Mouse (Mus musculus) embryonic fibroblast, embryonic 13.5 days (primary cell): ENCODE data around the gene Fars2. TPM values are rescaled to one million over a fixed set of nuclear protein-coding genes. Genes with fewer than 3 reads are reported as not detected.
A peak's percentile ranks its signal among the peaks of the same experiment; 100 is the strongest.

ENCODE experiments used
- H3K27ac ChIP-seq: 2 replicates; pipeline ENCODE4 v1.5.1; 2012; ENCODE audit warnings: low read length, control low read depth, inconsistent platforms; ENCODE audit not compliant: insufficient read depth
- H3K4me1 ChIP-seq: 2 replicates; pipeline ENCODE4 v1.6.1; 2011; ENCODE audit warnings: low read length; ENCODE audit not compliant: control insufficient read depth, insufficient read depth
- H3K4me3 ChIP-seq: 2 replicates; pipeline ENCODE4 v1.5.1; 2011; ENCODE audit warnings: mild to moderate bottlenecking, control low read depth, low read length; ENCODE audit not compliant: insufficient read depth
- CTCF ChIP-seq: IDR thresholded peaks from 2 replicates; pipeline ENCODE4 v1.5.1; 2011; ENCODE audit warnings: mild to moderate bottlenecking, control low read depth, low read length, moderate library complexity, borderline replicate concordance; ENCODE audit not compliant: insufficient read depth
- POLR2A ChIP-seq: IDR thresholded peaks from 2 replicates; pipeline ENCODE4 v1.6.1; 2011; ENCODE audit warnings: low read depth, mild to moderate bottlenecking, control low read depth, low read length, moderate library complexity
- polyA plus RNA-seq: library from polyadenylated mRNA; stranded (reverse); fragments of >200 nt; gene quantifications from 2 replicates; pipeline ENCODE4 v1.2.4, GENCODE M21; 2011; ENCODE audit warnings: low read depth; ENCODE audit not compliant: missing spikeins, insufficient read length

Gene Fars2
- polyA plus RNA-seq, 1 experiment: 16.0 TPM

DNA sequence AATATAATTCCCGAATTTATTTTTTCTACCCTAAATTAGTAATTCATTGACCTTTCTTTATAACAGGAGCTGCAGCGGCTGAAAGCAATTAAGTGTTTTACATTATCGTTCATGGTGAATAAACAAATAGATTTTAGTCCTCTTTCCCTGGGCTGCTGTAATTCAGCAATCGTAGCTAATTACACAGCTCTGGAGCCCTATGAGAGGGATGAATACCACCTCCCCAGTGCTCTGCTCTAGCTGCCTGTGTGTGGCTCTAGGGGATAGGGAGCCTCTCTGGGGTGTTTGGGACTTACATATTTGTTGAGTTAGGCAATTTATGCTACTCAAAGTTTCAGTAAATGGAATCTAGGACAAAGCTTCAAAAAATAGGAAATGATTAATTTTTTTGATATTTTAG is 190.2 kb downstream of the Fars2 start:
- no peak overlapping the region for H3K27ac ChIP-seq
- H3K4me1 ChIP-seq: no peaks in the 10 kb centered on the region; the same call in 1 of the 2 replicates
- TF ChIP-seq POLR2A (no peak), CTCF (no peak)
- H3K4me3 ChIP-seq: no peak overlapping the region

DNA sequence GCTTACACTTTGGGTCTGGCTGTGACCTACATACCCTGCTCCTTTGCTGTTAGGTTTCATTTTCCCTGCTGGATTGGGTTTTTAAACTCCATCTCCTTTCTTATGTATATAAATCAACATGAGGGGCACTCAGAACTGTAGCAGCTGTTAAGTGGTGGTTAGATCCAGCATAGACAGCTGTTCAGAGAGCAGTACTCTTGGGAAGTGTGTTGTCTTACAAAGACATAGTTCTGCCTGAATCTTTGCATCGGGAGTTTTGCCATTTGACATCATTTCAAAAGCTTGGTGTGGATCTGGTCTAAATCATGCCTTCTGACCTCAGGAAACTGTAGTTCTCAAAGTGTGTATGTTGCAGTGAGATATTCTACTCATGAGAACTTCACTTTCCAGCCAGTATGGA is 191.9 kb downstream of the Fars2 start:
- Histone ChIP-seq H3K4me3 (no peak overlapping the region), H3K4me1 (no peaks in the 10 kb centered on the region; the same call in 1 of the 2 replicates), H3K27ac (peak overlapping the region; percentile 58)
- no peak for TF ChIP-seq CTCF
- TF ChIP-seq POLR2A: no peak

DNA sequence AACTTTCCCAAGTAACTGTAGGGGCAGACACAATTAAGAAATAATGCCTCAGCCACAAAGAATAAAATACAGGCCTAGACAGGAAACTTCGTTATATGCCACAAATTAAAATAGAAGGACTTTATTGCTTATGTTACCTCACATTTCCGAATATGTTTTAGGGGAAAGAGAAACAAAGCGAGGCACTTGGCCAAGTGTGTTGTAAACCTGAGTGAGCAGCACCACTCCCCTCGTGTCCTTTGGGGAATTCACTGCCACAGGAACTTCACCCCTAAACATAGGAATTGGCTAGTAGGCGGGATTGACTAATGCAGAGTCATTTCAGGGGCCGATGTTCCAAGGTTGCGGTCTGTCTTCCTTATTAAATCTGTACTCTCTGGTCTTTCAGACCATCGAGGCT is 197.0 kb downstream of the Fars2 start:
- Histone ChIP-seq H3K27ac (no peak overlapping the region), H3K4me1 (peaks cover 5% of the 10 kb centered on the region), H3K4me3 (no peak overlapping the region)
- TF ChIP-seq CTCF (no peak), POLR2A (no peak)

DNA sequence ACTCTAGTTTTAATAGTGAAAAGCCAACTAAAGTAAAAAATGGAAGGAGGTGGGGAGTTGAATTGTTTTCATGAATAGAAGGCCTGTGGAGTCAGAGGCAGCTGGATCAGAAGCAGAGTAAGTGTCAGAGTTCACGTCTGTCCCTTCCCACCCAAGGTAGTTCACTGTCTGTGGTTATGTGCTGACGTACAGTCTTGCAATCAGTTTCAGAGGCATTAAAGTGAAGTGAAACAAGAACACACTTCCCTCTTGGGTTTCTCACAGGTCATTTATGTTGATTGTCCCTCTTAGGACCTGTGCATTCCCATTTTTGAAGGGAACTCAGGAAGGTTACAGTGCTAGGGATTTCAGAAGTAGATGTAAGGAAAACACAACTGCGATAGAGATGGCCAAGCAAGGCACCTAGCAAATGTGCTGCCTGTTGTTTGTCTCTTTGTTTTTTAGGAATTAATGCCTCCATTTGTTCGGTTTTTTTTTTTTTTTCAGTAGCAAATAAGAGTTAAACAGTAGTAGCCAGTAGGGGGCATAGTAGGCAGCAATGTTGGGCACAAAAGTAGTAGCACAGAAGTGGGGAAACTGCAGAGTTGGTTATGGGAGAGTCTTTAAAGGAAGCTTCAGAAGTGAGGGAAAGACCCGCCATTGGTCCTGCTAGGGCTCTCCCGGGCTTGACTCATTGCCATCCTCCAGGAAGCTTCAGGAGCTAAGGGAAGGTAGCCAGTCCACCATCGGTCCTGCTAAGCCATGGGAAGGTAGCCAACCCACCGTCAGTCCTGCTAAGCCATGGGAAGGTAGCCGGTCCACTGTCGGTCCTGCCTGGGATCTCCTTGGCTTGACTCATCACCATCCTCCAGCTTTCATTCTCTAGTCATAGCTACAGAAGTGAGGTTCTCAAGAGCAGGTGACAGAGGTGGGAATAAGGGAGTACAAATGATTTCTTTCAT is 197.9 kb downstream of the Fars2 start:
- no peak for TF ChIP-seq POLR2A
- no peak for TF ChIP-seq CTCF
- H3K4me1 ChIP-seq: peaks cover 5% of the 10 kb centered on the region
- H3K4me3 ChIP-seq: no peak overlapping the region
- H3K27ac ChIP-seq: no peak overlapping the region

GRCm38 (mm10) chr13:36317824-36318223 is 200.6 kb downstream of the Fars2 start:
- Histone ChIP-seq H3K27ac (no peak overlapping the region), H3K4me3 (no peak overlapping the region), H3K4me1 (peaks cover 5% of the 10 kb centered on the region)
- TF ChIP-seq POLR2A (no peak), CTCF (no peak)

DNA sequence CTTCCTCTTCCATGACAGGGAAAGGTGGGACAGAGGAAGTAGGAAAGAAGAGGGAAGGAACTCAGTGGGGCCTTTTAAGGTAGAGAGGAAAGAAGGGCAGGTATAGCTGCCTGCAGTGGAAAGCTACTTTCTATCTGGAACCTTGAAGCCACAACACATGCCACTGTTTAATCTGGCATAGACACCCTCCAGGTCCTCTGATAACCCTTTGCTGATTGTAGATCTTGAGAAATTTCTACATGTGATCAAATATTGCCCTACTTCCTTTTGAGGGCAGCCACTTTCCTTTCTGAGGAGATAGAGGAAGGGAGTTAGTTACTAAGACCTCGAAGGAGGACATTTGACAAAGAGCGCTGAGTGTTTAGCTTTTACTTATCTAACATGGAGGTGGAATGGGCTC is 207.4 kb downstream of the Fars2 start:
- Histone ChIP-seq H3K4me1 (no peaks in the 10 kb centered on the region), H3K4me3 (no peak overlapping the region), H3K27ac (no peak overlapping the region)
- no peak for TF ChIP-seq CTCF
- no peak for TF ChIP-seq POLR2A

- TF ChIP-seq POLR2A (no peak), CTCF (no peak)
- H3K4me3 ChIP-seq: no peak overlapping the region
- H3K4me1 ChIP-seq: no peaks in the 10 kb centered on the region
- H3K27ac ChIP-seq: no peak overlapping the region
Measured at GRCm38 (mm10) chr13:36326539-36326938, 209.3 kb downstream of the Fars2 start.

DNA sequence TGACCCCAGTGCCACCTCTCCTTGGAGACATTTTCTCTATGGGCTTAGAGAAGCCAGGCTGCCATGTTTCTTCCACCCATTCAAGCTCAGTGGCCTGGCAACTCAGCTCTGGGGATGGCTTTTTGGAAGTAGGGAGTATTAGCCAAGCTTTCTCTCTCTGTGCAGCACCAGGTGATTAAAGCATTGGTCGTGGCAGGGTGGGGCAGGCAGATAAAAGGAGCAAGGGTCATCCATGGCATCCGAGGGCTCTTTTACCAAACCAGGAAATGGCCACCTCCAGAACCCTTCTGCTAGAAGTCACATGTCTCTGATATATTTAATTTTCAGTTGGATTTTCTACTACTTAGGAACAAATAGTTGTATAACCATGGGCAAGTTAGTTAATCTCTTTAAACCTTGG is 212.7 kb downstream of the Fars2 start:
- no peak for TF ChIP-seq CTCF
- TF ChIP-seq POLR2A: no peak
- Histone ChIP-seq H3K27ac (no peak overlapping the region), H3K4me3 (no peak overlapping the region), H3K4me1 (no peaks in the 10 kb centered on the region)

DNA sequence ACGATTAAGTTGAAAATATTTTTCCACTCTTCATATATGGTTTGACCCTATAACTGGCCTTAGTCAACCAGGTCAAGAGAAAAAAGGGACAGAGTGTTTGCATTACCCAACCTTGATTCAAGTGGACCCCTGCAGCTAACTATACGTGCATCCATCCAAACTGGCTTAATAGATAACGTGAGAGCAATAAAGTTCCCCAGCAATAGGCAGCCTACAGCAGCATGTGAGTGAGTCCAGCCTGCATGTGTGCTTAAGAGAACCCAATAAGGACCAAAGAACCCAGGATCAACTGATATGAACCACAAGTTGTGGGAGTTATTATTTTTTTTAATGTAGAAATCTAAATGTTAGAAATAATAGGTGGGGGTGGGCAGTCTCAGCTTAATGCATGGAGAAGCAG is 213.3 kb downstream of the Fars2 start:
- no peak for TF ChIP-seq POLR2A
- TF ChIP-seq CTCF: no peak
- Histone ChIP-seq H3K27ac (no peak overlapping the region), H3K4me3 (no peak overlapping the region), H3K4me1 (no peaks in the 10 kb centered on the region)

DNA sequence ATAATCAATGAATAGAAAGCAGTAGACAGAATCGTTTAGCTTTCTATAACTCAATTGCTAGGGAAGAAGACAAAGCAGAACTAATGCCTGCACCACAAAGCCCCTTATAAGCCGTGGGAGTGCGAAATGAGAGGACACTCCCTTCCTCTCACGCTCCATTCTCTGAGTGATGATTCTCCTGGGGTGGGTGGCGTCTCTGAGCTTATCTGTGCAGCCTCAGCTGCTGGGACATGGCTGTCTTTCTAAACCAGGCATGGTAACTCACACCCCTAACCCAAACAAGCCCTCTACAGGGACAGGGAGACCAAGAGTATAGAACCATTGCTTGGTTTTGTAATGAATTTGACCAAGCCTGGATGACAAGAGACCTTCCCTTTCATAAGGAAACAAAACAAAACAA is 217.5 kb downstream of the Fars2 start:
- no peak overlapping the region for H3K4me3 ChIP-seq
- H3K4me1 ChIP-seq: no peaks in the 10 kb centered on the region
- TF ChIP-seq POLR2A: no peak
- TF ChIP-seq CTCF: no peak
- H3K27ac ChIP-seq: no peak overlapping the region

DNA sequence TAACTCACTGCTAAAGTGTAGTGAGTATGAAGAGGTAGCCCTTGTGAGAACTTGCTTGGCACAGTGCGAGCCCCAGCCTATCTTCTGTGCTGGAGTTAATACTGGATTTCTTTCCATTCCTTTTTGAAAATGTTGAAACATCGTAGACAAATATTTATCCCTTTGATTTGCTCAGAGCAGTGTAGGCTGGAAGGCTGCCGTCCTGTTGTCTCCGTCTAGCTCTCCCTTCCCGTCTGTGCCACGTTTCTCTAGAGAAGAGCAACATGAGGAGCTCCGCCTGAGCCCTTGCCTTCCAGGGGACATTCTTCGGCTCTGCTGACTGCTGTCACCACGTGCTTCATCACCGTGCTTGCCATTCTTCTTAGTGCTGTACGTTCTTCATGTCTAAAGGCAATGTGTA is 234.3 kb downstream of the Fars2 start:
- H3K27ac ChIP-seq: no peak overlapping the region
- H3K4me3 ChIP-seq: no peak overlapping the region
- no peaks in the 10 kb centered on the region for H3K4me1 ChIP-seq
- TF ChIP-seq POLR2A (no peak), CTCF (no peak)
